22 mouse cellular contexts compared by ENCODE assay signal in the genomic region with DNA sequence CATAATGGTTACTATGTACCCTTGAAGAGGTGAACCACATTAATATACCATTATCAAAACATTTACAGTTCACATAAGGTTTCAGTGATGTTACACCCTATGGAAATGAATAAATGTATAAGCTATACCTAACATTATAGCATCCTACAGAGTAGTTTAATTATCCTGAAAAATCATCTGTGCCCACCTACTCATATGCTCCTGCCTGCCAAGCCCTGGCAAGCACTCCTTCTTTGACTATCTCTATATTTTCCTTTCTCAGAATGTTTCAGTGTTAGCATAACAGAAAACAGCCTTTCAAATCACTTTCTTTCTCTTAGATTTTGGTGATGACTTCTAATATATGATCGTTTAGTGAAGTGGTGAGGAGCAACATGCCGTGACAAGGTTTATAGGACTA.
"Had no signal": no experiment of that assay in that cellular context is flagged by ENCODE, and none has a peak within 500 bp of the region (broad histone marks: within the 10 kb centered on the region; RNA-seq: fewer than 3 reads in every experiment).

No protein-coding gene starts in this region.

- H3K4me2 ChIP-seq: liver, embryonic 11.5 days; liver, embryonic 13.5 days; liver, embryonic 15.5 days; lung, embryonic 15.5 days; midbrain, embryonic 11.5 days; midbrain, embryonic 13.5 days; midbrain, embryonic 15.5 days; neural tube, embryonic 13.5 days; neural tube, embryonic 15.5 days; stomach, embryonic 15.5 days had no signal

- H3K4me1 ChIP-seq: liver, embryonic 13.5 days; liver, embryonic 15.5 days; lung, embryonic 15.5 days; megakaryocyte, embryonic 14.5 days; midbrain, embryonic 13.5 days; midbrain, embryonic 15.5 days; neural tube, embryonic 13.5 days; neural tube, embryonic 15.5 days; stomach, embryonic 15.5 days had no signal

- ATAC-seq: liver, postnatal 0 days; lung, postnatal 0 days; midbrain, embryonic 13.5 days; midbrain, embryonic 15.5 days had no signal

- DNase-seq: liver, embryonic 13.5 days; liver, postnatal 0 days; lung, adult 2 months; lung, postnatal 14 days; lung, postnatal 36 days; retina, postnatal 1 day; thymus, adult 18-20 months; thymus, postnatal 14 days; thymus, postnatal 36 days had no signal

- H3K4me3 ChIP-seq: liver, embryonic 13.5 days; liver, embryonic 15.5 days; lung, embryonic 15.5 days; megakaryocyte, embryonic 14.5 days; midbrain, embryonic 13.5 days; midbrain, embryonic 15.5 days; neural tube, embryonic 13.5 days; neural tube, embryonic 15.5 days; stomach, embryonic 15.5 days had no signal

- H3K36me3 ChIP-seq: liver, embryonic 13.5 days; liver, embryonic 15.5 days; lung, embryonic 15.5 days; midbrain, embryonic 13.5 days; midbrain, embryonic 15.5 days; neural tube, embryonic 13.5 days; neural tube, embryonic 15.5 days; stomach, embryonic 15.5 days had no signal

- H3K9me3 ChIP-seq: liver, embryonic 13.5 days; liver, embryonic 15.5 days; lung, embryonic 15.5 days; megakaryocyte, embryonic 14.5 days; midbrain, embryonic 13.5 days; midbrain, embryonic 15.5 days; neural tube, embryonic 13.5 days; neural tube, embryonic 15.5 days; stomach, embryonic 15.5 days had no signal

- H3K27me3 ChIP-seq: liver, embryonic 13.5 days; liver, embryonic 15.5 days; lung, embryonic 15.5 days; megakaryocyte, embryonic 14.5 days; midbrain, embryonic 13.5 days; midbrain, embryonic 15.5 days; neural tube, embryonic 13.5 days; neural tube, embryonic 15.5 days; stomach, embryonic 15.5 days had no signal

- H3K27ac ChIP-seq: liver, embryonic 13.5 days; liver, embryonic 15.5 days; lung, embryonic 15.5 days; macrophage; midbrain, embryonic 13.5 days; midbrain, embryonic 15.5 days; neural tube, embryonic 13.5 days; neural tube, embryonic 15.5 days; stomach, embryonic 15.5 days; stomach, postnatal 0 days had no signal

- H3K9ac ChIP-seq: liver, embryonic 13.5 days; liver, embryonic 15.5 days; liver, postnatal 0 days; lung, embryonic 15.5 days; midbrain, embryonic 13.5 days; midbrain, embryonic 15.5 days; neural tube, embryonic 13.5 days; neural tube, embryonic 15.5 days; stomach, embryonic 15.5 days had no signal
